Mouse (Mus musculus) adrenal gland, adult (tissue): ENCODE measurements around the gene Sh2b3.
"Not testable (repeated sequence)": the region's sequence is repeated elsewhere in the genome, so short reads cannot be mapped to it uniquely, and the experiment has no call there.

Experiments
- DNase-seq, 2 experiments: peaks; one replicate each; pipeline ENCODE4 v3.0.0; 2022 to 2023; ENCODE audit warnings: low spot score in 1 of 2; ENCODE audit not compliant: inconsistent age in 2 of 2

Sh2b3 gene

DNA sequence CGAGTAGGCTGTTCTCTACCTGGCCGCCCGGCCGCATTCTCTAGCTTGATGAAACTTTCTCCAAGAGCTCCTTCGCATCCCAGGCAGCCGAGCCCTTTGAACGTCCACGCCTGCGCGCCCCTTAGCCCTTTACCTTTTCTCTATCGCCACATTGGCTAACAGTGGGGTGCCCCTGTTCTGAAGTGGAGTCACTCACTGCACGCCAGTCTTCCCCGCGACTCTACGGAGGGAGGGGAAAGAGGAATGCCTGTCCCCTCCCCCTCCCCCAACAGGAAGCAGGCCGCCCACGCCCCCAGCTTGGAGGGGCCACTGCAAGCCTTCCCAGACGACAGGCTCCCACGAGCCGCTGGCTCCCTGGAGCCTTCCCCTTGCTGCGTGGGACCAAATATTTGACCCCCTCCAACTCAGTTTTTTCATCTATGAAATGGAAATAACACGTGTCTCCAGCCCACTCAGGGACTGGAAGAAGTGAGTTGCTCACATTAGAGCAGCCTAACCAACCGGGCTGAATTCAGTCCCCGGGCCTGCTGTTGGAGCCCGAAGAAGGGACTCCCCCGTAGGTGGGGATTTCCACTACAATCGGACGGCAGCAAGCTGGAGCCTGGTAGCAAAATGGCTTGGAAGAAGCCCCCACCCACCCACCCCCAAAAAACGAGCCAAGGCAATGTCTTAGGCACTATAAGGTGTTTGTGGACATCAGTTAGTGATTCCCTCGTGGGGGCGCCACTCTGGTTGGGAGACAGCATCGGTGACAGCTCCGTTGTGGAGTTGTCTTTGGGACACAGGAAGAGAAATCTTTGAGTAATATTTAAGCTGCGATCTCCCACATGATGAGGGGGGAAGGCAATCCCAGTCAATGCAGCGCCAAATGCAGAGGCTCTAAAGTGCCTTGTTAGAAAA, at the start of gene Sh2b3:
TSS of gene Sh2b3 (minus strand) at position 206 of the 900 bp plus-strand sequence.
- DNase-seq, result no peak

DNA sequence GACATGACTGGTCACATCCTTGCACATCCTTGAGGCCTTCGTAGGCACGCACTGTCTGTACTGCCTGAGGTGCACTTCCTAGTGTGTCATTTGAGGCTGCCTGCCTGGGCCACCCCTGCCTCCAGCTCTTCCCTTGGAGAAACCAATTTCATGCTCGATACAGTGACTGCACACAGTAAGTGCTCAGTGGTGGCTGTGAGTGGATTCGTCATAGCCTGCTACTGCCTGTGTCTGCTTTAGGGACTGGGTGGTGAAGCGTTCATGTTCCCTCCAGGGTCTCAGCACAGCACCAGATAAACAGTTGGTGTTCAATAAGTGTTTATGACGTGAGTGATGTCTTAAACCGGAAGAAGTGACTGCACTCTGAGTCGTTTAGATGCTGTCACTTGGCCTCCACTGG, 45.9 kb upstream of the Sh2b3 start:
- no peak for DNase-seq

DNA sequence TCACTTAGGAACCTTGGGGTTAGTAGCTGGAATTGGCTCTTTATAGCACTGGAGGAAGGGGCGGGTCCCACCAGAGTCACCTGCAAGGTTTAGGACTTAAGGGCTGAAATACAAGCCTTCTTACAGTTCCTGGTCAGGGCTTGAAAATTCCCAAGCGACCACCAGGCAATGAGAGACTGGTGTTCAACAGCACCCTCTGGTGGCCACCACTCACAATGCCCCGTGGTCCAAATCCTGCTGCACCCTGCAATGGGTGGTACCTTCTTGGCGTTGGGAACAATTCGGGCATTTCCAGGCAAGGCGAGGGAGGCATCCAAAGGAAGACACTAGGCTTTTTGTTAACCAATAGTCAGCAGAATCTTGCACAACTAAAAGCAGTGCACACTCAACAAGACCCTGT, 41.8 kb upstream of the Sh2b3 start:
- peak in 1 of 2 experiments; percentile 77 for DNase-seq

DNA sequence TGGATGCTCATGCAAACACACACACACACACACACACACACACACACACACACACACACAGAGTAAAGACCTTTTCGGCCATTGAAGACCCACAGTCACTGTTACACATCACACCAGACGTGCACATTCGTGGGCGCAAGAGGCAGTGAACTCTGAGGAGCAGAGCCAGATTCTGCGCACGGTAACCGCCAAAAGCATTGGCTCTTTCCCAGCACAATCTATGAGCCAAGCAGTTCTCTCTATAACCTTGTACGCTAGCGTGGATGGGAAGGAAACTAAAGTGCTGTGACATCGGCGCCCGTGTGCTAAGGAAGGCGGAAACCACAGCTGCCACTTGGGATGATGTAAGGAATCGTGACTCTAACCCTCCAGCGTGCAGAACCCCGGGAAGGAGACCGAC, 41.3 kb upstream of the Sh2b3 start:
- no peak for DNase-seq

DNA sequence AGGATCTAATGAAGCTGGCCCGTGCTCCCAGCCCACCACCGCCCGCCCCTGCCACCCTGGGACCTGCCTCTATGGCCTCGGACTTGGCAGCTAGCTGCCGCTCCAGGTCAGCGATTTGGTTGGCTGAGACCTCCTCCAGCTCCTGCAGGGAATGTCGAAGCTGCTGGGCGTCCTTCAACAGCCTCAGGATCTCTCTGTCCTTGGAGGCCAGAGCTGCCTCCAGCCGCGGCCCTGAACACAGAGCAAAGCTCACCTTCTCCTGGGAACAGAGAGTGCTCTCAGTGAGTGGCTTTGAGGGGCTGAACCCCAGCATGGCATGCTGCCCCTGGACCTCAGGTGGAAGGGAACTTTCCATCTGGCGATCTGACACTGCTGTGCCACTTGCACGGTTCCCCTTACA, 39.5 kb upstream of the Sh2b3 start:
- DNase-seq, result peak; percentile 83 to 84

DNA sequence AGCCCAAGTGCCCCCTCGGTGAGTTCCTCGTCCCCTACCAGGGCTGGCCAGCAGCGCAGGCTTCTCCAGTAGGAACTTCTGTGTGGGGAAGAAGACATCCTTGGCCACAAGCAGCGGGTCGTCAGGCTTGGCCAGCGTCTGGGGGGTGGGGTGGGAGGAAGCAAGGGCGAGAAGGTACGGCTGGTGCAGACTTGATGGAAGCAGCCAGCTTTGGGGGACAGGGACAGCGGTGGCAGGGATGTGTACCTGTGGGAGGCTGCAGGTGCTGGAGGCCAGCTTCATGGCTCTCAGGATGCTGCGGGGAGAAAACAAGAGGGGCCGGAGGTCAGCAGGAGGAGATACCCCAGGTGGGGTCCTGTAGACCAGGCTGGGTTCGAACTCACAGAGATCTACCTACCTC, 37.6 kb upstream of the Sh2b3 start:
- DNase-seq, result no peak

DNA sequence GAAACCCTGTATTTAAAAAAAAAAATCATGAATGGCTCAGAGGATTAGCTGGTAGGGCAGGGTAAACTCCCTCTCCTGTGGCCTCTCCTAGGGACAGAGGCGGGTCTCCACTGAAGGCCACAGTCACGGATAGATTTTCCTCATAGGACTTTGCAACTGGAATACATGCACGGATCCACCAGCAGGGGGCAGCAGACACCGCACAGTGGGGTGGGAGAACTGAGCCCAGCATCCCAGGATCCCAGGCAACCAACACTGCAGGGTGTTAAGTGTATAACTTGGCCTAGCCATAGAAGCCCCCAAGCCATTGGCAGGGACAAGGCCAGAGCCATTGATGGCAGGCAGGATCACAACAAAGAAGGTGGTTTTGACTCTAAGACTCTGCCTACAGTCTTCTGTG, 34.7 kb upstream of the Sh2b3 start:
- peak; percentile 86 to 95 for DNase-seq

DNA sequence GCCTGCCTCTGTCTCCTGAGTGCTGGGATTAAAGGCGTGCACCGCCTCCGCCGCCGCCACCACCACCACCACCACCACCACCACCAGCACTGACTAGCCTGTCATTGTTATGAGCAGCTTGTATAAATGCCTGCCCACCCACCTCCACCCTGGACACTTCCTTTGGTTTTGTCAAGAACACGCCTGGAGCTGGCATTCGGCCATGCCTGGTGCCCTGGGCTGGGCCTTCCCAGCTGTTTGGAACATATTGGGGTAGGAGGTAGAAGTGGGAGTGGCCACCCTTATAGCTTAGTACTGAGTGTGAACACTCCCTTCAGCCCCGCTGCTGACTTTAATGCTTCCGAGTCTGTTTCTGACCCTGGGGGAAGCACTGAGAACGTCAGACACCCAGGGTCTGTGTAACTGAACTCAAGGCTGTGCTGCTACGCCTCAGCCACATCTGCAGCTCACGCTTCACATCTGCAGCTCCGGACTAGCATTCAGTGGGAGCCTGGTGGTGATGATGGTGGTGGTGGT, 34.1 kb upstream of the Sh2b3 start:
- no peak for DNase-seq

DNA sequence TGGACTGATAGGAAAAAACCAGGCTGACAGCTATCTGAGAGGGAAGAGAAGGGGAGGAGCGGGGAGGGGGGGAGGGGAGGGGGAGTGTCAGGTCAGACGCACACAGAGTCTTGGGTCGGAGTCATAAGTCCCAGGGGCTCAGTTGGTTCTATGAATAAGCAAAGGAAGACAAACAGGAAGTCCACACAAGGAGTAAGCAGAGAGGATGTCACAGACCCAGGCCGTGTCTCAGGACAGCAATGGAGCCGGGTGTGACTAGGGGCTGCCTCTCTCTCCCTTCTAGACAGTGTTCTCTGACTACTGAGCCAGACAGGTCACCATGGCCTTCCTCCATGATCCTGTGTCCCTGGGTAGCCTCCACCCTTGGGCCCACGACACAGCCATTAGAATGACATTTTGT, 33.4 kb upstream of the Sh2b3 start:
- DNase-seq, result no peak

DNA sequence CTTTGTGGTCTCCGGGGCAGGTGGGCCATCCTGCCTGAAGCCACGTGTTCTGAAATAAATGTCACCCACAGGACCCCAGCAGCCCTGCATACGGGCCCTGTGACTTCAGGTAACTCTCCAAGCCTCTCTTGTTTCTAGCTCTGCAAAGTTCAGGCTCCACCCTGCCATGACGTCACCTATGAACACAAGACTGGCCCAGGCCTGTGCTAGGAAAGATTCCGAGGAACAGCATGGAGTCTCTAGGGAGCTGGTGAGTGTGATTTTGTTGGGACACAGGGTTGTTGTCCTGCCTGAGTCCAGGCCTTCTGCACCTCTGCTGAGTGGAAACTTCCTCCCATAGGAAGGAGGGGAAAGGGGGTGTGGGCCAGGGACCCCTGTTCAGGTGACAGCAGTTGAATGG, 30.5 kb upstream of the Sh2b3 start:
- no peak for DNase-seq

DNA sequence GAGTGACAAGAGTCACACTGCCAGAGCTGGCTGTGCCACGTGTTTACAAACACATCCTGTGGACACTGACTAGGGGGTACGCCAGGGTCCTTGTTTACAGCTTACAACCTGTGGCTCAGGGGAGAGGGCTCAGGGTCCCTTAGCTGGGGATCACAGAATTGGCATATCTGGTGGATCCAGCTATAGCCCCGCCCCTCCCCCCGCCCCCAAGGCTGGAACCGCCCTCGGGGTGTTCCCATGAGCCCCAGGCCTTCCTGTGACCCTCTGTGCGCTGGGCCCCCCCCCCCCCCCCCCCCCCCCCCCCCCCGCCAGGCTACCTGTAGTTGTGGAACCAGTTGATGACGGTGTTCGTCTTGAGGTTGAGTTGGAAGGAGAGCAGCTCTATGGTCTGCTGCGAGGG, 26.9 kb upstream of the Sh2b3 start:
- DNase-seq, result no peak

DNA sequence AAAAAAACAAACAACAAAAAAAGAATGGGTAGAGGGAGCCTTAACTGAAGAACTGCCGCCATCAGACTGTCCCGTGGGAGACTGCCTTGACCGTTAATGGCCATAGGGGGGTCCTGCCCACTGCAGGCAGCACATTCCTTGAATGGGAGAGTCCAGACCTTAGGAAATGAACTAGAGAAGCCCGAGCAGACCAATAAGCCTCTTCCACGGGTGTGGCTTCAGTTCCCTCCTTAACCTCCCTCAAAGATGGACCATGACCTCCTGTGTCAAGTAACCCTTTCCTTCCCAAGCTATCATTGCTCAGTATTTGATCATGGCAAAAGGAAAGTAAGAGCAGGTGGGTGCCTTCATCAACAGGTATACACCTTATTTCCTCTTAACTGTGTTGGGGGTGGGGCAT, 24.5 kb upstream of the Sh2b3 start:
- DNase-seq, result no peak

DNA sequence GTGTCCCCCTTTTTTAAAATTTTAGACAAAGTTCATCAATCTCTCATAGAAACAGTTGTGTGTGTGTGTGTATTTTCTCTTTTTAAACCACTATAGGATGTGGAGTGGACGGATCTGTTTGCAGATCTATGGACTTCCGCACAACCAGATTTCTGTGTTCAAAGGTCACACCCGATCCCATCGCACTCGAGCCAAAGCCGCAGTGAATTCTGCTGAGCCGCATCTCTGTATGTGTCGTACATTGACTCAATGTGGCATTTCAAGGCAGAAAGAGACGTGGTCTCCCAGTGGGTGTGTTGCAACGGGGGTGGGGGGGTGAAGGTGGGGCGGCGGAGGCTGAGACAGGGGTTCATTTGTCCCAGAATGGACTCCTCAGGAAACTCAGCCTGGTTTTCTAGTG, 21.0 kb upstream of the Sh2b3 start:
- no peak for DNase-seq

DNA sequence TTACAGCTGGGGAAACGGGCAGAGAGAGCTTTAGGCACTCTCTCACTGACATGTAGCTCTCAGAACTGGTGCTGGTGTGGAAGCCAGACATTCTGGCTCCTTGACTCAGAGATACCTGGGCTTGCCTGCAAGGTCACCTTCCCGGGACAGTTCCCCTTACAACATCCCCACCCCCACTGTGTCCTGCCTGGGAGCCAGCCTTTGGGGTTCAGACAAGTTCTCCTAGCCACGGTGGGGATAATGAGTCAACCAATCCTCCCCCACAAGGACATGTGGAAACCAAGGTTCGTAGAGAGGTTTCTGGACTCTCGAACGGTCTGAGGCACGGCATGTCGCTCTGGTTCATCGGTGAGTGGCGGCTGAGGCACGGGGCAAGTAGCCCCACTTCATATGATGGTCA, 19.3 kb upstream of the Sh2b3 start:
- DNase-seq, result peak in 1 of 2 experiments; percentile 76

DNA sequence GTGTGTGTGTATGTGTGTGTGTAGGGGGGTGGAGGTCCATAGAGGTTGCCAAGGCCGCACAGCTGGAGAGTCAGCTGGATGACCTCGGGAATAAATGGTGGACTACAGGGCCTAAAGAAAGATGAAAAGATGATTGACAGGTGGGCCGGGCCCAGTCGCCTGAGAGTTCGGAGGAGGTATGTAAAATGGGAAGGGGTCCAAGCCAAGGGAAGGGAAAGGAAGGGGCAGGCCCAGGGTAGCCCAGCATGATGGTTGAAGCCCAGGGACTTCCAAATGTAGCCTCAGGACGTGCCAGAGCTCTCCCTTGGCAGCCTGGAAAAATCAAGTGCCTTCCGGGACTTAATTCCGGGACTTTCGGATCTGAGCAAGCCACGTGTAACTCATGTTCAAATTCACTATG, 17.3 kb upstream of the Sh2b3 start:
- peak in 1 of 2 experiments; percentile 47 for DNase-seq

DNA sequence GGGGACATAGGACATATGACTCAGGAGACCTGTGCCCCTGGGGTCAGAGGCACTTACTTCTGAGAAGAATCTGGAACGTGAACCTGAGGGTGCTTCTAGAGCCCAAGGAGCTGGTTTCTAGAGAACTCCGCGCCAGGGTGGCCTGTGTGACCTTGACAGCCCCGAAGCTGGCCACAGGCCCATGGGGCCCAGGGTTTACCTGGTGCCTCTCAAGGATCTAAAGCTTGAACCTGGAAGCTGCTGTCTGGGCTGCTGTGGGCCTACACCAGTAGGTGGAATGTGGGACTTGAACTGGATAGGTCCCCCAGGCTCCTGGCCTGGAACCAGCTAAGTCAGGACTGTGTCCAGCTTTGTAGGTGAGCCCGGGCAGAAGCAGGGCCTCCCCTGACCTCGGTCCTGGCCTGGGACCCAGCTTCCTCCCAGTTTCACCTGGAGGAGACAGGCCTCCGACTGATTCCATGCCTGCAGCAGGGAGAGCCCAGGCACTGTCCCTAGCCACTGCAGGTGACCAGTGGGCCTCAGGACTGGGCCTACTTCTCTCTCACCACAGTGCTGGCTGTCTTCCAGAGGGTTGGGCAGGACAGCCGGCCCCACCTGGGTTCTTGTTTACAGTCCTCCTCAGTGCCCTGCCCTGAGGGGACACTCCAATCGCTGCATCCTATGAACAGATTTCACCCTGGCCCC, 16.1 kb upstream of the Sh2b3 start:
- DNase-seq, result peak in 1 of 2 experiments; percentile 61

DNA sequence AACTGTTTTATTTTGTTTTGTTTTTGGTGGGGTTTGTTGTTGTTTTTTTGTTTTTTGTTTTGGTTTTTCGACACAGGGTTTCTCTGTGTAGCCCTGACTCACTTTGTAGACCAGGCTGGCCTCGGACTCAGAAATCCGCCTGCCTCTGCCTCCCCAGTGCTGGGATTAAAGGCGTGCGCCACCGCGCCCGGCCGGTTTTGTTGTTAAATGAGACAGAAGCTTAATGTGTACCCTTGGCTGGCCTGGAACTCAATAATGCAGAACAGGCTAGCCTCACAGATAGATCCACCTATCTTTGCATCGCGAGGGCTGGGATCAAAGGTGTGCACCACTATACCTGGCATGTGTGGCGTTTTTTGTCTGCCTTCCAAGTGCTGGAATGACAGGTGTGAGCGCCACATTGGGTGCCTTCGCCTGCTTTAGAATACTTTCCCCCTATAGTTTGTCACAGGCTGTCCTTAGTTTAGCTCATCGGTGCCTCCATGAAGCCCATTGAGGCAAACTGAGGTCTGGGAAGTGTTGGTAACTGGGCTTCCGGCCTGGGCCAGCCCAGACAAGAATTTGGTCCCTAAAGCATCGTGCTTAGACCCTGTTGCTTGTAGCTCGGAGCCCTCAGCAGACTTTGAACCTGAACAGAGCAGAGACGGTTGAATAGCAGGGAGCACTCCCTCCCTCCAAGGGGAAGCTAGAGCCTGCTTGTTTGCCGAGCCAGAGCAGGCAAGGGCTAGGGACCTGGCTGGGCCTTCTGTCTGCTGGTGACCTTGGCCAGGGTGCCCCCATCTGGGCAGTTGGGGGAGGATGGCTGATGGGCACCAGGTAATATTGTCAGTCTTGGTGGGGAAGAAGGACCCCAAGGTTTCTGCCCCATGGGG, 12.3 kb upstream of the Sh2b3 start:
- peak in 1 of 2 experiments; percentile 61 for DNase-seq

DNA sequence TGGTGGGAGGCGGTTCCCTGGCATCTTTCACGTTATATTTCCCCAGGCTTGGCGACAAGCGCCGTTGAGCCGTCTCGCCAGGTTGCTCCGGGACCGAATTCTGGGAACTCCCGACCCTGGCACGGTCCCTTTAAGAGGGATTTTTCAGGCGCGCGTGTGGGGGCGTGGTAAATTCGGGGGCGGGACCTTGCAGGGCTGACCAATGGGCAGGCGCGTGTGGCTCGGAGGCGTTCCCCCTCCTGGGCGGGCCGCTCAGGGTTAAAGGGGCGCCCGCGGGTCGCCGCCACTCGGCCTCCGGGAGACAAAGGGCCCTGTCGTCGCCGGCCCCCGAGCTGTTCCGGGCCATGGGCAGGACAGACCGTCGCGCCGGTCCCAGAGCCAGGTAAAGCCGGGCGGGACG, 11.3 kb upstream of the Sh2b3 start, which contains the start of gene Pheta1:
TSS of gene Pheta1 (plus strand) at position 242 of the 400 bp plus-strand sequence.
- DNase-seq, result peak; percentile 93 to 98

DNA sequence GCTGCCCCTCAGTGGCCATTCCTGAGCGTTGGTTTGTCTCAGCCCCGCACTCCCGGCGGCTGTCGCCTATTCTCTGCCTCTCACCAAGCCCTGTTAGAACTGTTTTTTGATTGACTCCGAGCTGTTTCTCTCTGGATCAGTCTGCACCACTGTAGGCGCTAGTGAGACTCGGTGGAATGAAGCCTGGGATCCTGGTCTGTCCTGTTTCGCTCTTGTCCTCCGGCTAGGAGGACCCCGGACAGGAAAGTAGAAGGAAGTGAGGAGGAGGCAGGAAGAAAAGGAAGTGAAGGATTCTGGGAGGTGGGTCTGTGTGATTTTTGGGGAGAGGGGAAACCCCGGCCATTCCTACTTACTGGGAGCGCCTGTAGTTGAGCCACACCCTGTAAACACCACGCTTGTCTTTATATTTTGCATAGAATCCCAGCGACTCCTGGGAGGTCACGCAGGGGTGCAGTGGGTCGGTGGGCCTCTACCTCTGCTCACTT, 10.6 kb upstream of the Sh2b3 start:
- peak; percentile 61 to 90 for DNase-seq

DNA sequence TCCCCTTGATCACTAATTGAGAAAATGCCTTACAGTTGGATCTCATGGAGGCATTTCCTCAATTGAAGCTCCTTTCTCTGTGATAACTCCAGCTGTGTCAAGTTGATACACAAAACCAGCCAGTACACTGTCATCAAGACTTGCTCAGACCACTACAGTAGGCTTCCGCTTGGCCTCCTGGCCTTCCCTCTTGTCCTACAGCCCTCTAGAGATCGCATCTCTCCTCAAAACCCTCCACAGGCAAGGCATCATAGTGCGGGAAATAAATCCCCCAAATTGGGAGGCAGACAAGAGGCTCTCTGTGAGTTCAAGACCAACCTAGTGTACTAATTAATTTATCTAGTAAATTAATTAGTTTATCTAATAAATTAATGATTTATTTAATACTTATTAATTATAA, 9.8 kb upstream of the Sh2b3 start:
- not testable (repeated sequence) for DNase-seq

DNA sequence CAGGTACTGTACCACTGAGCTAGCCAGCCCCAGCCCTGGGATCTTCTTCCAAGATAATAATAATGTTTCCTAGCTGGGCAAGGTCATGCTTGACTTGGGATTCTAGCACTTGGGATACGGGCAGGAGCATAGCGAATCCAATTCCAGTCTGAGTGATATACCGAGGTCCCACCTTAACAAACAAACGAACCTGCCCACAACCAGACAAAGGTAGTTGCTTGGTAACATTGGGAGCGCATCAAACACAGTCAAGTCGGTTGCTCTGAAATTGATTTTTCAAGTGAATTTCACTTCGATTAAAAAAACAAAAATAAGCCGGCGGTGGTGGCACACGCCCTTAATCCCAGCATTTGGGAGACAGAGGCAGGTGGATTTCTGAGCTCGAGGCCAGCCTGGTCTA, 8.9 kb upstream of the Sh2b3 start:
- no peak for DNase-seq
